Mouse (Mus musculus): ENCODE data around the gene Dnaaf5.

Gene Dnaaf5

GRCm38 (mm10) chr5:139232083-139232482, 82.1 kb downstream of the Dnaaf5 start:
- DNase-seq (ENCODE audit: low spot score) = no peak

- no peak for DNase-seq (ENCODE audit: low spot score)
These were observed 84.4 kb downstream of the Dnaaf5 start for GRCm38 (mm10) chr5:139234423-139234822.
